Mouse (Mus musculus) mouse embryonic stem cell (cell line): ENCODE data around the gene Hist1h2bp.
"Not testable (repeated sequence)": the region's sequence is repeated elsewhere in the genome, so short reads cannot be mapped to it uniquely, and the experiment has no call there.

ENCODE experiments used
- in situ Hi-C, 2 experiments: fragments of 300-500 bp; cut with MboI; formaldehyde crosslinking; loops; 1 replicate in 1 of 2; 3 replicates in 1 of 2; pipeline ENCODE4 v1.14.3; 2019 to 2020; ENCODE audit warnings: low sequenced_read_pairs in 2 of 2, low pct_unique_long_range_greater_than_20kb in 1 of 2, mixed read lengths in 1 of 2; ENCODE audit not compliant: unreplicated experiment in 1 of 2

Hist1h2bp gene

DNA sequence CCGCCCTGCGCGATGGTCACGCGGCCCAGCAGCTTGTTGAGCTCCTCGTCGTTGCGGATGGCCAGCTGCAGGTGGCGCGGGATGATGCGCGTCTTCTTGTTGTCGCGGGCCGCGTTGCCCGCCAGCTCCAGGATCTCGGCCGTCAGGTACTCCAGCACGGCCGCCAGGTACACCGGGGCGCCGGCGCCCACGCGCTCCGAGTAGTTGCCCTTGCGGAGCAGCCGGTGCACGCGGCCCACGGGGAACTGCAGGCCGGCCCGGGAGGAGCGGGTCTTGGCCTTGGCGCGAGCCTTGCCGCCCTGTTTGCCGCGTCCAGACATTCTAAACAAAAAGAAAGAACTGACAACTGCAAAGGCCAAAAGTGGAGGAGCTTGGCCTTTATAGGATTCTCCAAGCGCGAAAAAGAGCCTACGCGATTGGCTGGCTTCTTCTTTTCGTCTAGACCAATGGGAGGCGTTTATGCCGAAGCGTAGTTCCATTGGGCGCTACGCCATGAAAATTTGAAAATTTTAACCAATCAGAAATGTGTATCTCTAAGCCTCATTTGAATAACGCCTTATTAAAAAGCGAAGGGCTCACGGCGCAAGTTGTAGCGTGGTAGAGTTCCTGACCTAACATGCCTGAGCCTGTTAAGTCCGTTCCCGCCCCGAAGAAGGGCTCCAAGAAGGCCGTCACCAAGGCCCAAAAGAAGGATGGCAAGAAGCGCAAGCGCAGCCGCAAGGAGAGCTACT is at the start of gene Hist1h2bp, which contains the start of gene Hist1h2an:
Gene Hist1h2bp (plus strand): TSS at position 563 of the 731 bp plus-strand sequence.
Gene Hist1h2an (minus strand): TSS at position 320 of the 731 bp plus-strand sequence.
- in situ Hi-C loops, result not testable (repeated sequence)

GRCm38 (mm10) chr13:21745006-21745405 is 42.3 kb upstream of the Hist1h2bp start:
- in situ Hi-C loops, result no loop called here

GRCm38 (mm10) chr13:21749387-21750158 is 37.7 kb upstream of the Hist1h2bp start:
- in situ Hi-C loops, result no loop called here

- in situ Hi-C loops, result not testable (repeated sequence)
These were observed 36.9 kb upstream of the Hist1h2bp start, which contains the start of gene Hist1h4k for GRCm38 (mm10) chr13:21750159-21751017. Gene Hist1h4k (minus strand): TSS chr13:21750505.

- in situ Hi-C loops, result no loop called here
These were observed 35.8 kb upstream of the Hist1h2bp start for GRCm38 (mm10) chr13:21751417-21751816.

DNA sequence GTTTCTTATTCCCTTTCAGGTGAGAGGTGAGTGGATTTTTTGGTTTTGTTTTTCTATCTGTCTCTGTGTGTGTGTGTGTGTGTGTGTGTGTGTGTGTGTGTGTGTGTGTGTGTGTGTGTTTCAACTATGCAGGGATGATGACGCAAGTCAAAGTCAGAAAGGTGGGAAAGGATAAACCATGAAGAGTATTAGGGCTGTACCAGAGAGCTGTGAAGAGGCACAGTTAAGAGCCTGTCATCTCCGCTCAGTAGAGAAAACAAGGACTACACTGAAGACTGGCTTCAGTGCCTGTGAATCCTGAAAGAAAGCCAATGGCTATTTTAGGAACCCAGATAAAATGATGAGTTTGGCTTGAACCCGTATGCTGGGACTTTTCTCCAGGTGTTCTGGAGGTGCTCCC is 35.4 kb upstream of the Hist1h2bp start:
- in situ Hi-C loops, result no loop called here

DNA sequence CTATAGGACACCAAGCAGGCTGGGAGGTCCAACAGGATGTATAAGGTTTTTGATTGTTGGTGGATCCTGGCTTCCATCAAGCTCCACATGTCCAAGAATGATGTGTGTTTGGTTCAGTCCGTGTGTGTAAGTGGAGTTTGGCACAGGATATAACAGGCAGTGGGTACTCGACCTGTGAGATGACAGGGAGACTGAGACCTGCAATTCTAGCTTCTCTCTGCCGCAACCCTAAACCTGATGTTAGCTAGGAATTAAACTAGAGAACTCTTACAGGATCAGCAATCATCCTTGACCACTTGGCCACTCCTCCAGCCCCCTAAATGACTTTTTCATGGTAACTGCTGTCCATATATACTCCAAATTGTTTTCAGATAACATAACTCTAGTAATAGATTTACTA is 34.9 kb upstream of the Hist1h2bp start:
- in situ Hi-C loops, result no loop called here

GRCm38 (mm10) chr13:21753051-21753523 is 34.2 kb upstream of the Hist1h2bp start:
- in situ Hi-C loops, result no loop called here

DNA sequence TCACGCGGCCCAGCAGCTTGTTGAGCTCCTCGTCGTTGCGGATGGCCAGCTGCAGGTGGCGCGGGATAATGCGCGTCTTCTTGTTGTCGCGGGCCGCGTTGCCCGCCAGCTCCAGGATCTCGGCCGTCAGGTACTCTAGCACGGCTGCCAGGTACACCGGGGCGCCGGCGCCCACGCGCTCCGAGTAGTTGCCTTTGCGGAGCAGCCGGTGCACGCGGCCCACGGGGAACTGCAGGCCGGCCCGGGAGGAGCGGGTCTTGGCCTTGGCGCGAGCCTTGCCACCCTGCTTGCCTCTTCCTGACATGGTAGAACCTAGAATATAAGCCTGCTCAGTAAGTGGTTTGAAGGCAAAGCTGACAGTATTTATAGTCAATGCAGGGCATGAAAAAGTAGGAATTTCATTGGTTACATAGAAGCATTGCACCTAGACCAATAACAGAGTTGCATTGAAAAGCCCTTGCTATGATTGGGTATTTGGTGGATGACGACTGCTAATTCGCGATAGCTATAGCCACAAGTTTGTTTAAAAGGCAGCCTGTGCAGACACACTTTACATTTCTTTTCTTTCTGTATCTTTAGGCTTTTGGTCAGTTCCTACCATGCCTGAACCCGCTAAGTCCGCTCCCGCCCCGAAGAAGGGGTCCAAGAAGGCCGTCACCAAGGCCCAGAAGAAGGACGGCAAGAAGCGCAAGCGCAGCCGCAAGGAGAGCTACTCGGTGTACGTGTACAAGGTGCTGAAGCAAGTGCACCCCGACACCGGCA is 33.6 kb upstream of the Hist1h2bp start, which contains the start of the genes Hist1h2ak and Hist1h2bn:
Gene Hist1h2ak (minus strand): TSS at position 304 of the 762 bp plus-strand sequence.
Gene Hist1h2bn (plus strand): TSS at position 600 of the 762 bp plus-strand sequence.
- in situ Hi-C loops, result not testable (repeated sequence)

DNA sequence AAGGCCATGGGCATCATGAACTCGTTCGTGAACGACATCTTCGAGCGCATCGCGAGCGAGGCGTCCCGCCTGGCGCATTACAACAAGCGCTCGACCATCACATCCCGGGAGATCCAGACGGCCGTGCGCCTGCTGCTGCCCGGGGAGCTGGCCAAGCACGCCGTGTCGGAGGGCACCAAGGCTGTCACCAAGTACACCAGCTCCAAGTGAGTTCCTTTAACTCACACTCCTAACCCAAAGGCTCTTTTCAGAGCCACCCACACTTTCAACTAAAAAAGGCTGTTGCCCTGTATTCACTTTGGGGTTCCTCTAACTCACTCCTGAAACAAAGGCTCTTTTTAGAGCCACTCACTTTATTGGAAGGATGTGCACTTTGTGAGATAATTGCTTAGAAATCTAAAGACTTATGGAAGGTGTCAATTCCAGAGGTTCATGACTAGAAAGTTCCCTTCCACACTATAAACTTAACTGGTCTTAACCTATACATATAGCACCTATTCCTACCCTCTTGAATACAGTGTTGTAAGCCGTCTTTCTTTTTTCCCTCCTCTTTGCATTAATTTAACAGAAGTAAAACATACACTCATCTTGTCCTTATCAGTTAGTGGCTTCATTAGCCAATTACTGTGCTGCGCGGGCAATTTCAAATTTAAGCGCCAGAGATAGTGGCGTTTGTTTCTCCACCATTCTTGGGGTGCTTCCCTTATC is 32.8 kb upstream of the Hist1h2bp start:
- in situ Hi-C loops, result not testable (repeated sequence)

DNA sequence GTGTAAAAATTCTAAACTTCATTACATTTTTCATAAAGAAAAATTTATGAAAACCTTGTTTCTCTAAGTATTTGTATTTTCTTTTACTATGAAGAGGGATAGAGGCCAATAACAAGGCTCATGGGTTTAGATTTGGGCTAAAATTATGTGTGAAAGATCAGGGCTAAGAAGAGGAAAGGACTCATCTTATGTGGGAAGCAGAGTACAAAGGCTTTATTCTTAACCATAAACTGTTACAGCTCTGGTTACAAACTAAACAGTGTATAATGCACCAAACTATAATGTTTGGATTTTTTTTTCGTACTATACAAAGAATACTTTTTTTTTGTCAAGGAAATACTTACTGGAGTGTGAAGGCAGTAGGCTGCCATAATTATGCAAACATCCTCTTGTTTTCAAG is 31.6 kb upstream of the Hist1h2bp start:
- in situ Hi-C loops, result no loop called here

GRCm38 (mm10) chr13:21778814-21779766 is 8.2 kb upstream of the Hist1h2bp start:
- in situ Hi-C loops, result no loop called here

GRCm38 (mm10) chr13:21779767-21780731 is 7.2 kb upstream of the Hist1h2bp start, which contains the start of gene Hist1h1b:
Gene Hist1h1b (minus strand): TSS chr13:21780625.
- in situ Hi-C loops, result no loop called here

GRCm38 (mm10) chr13:21781021-21781555 is 6.2 kb upstream of the Hist1h2bp start:
- in situ Hi-C loops, result no loop called here

- in situ Hi-C loops, result no loop called here
These were observed 5.6 kb upstream of the Hist1h2bp start for GRCm38 (mm10) chr13:21781639-21782038.
